Mouse (Mus musculus) liver, embryonic 12.5 days (tissue): ENCODE results near the gene Ghr. TPM values are rescaled to one million over a fixed set of nuclear protein-coding genes. Genes with fewer than 3 reads are reported as not detected.

Source experiments
- ATAC-seq: fragments of 200-750 bp; cut with Nextera tagmentation; 2 replicates; pipeline ENCODE4 v1.8.0; 2017; ENCODE audit warnings: moderate number of reproducible peaks, mild to moderate bottlenecking, moderate library complexity
- H3K27ac ChIP-seq: fragments of 300-500 bp; sonication (generic); 2 replicates; pipeline ENCODE4 v1.5.1; 2016; ENCODE audit warnings: mild to moderate bottlenecking
- H3K27me3 ChIP-seq: fragments of 300-500 bp; sonication (generic); replicated peaks from 2 replicates; pipeline ENCODE4 v1.6.1; 2016; ENCODE audit warnings: mild to moderate bottlenecking, moderate library complexity
- H3K36me3 ChIP-seq: fragments of 300-500 bp; sonication (generic); 2 replicates; pipeline ENCODE4 v1.6.1; 2016; ENCODE audit warnings: mild to moderate bottlenecking, moderate library complexity
- H3K4me1 ChIP-seq: fragments of 300-500 bp; sonication (generic); 2 replicates; pipeline ENCODE4 v1.6.1; 2016
- H3K4me2 ChIP-seq: fragments of 300-500 bp; sonication (generic); 2 replicates; pipeline ENCODE4 v1.6.1; 2016; ENCODE audit warnings: mild to moderate bottlenecking, moderate library complexity
- H3K4me3 ChIP-seq: fragments of 300-500 bp; sonication (generic); 2 replicates; pipeline ENCODE4 v1.5.1; 2016; ENCODE audit warnings: mild to moderate bottlenecking, moderate library complexity
- H3K9ac ChIP-seq: fragments of 300-500 bp; sonication (generic); 2 replicates; pipeline ENCODE4 v1.6.1; 2016; ENCODE audit warnings: mild to moderate bottlenecking, moderate library complexity
- H3K9me3 ChIP-seq: fragments of 300-500 bp; sonication (generic); replicated peaks from 2 replicates; pipeline ENCODE4 v1.6.1; 2016; ENCODE audit warnings: mild to moderate bottlenecking, moderate library complexity
- WGBS: fragments of 180-500 bp; shearing (Covaris S2); methylation state at CpG from one replicate; pipeline ENCODE4 v1.1.7; 2016; ENCODE audit not compliant: insufficient replicate concordance; 5-methylcytosine and 5-hydroxymethylcytosine counted together
- polyA plus RNA-seq: library from polyadenylated mRNA; unstranded; fragments of >200 nt; fragmentation: Nextera tagmentation; extraction: Ambion mirVana; gene quantifications from 2 replicates; pipeline ENCODE4 v1.2.1, GENCODE M21; 2016

The Ghr gene
- polyA plus RNA-seq, 1 experiment from 2014 or later, result 24.9 TPM

DNA sequence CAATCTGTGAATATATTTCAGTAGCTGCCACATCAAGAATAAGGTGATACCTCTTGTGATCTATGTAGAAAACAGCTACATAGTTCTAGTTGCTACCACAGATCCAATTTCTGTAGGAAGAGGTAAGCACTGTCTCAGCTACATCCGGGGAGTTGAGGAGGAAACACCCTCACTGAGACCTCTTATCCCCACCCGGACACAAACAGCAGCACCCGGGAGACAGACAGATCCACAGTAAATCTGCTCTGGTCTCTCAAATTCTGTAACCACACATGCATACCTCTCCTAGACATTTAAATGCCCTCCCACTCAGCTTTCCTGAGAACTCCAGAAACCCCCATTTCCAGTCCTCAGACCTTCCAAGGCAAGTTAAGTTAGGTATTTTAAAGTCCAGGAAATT is 2.0 kb downstream of the Ghr start:
- peak overlapping the region; percentile 60 for H3K4me3 ChIP-seq
- H3K9ac ChIP-seq, result peak overlapping the region; percentile 54; the same call in 1 of the 2 replicates
- H3K36me3 ChIP-seq, result no peaks in the 10 kb centered on the region
- peak overlapping the region; percentile 77 for H3K4me2 ChIP-seq
- WGBS, result 25% methylated on average over 3 of the region's 3 CpGs
- ATAC-seq, result no peak
- H3K4me1 ChIP-seq, result peaks cover 4% of the 10 kb centered on the region; the same call in 1 of the 2 replicates
- H3K27ac ChIP-seq, result no peak overlapping the region
- no peaks in the 10 kb centered on the region for H3K9me3 ChIP-seq
- peaks cover 17% of the 10 kb centered on the region for H3K27me3 ChIP-seq

DNA sequence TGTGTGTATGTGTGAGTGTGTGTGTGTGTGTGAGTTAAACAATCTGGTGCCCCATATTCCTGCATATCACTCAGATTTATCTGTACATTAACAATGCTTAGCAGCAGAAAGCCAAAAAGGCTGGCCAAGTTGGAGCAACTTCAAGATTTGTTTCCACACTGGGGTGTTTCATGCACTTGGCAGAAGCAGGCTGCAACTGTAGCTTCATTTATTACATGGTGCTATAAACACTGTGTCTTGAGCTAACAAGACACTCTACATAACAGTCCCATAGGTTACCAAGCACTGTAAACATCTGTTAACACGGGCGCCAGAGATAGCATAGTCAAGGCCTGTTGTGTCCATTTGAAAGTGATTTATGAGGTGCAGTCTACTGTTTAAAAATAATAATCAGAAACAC is 3.1 kb downstream of the Ghr start:
- Histone ChIP-seq H3K4me2 (peak overlapping the region; percentile 7; the same call in 1 of the 2 replicates), H3K36me3 (no peaks in the 10 kb centered on the region), H3K4me3 (no peak overlapping the region), H3K27ac (no peak overlapping the region), H3K27me3 (peaks cover 17% of the 10 kb centered on the region), H3K9me3 (no peaks in the 10 kb centered on the region), H3K9ac (no peak overlapping the region), H3K4me1 (peaks cover 4% of the 10 kb centered on the region; the same call in 1 of the 2 replicates)
- 66% methylated on average over 2 of the region's 2 CpGs for WGBS
- ATAC-seq, result no peak

GRCm38 (mm10) chr15:3578286-3578980 is 4.9 kb downstream of the Ghr start:
- H3K36me3 ChIP-seq, result no peaks in the 10 kb centered on the region
- peaks cover 17% of the 10 kb centered on the region for H3K27me3 ChIP-seq
- no peak overlapping the region for H3K9ac ChIP-seq
- H3K4me3 ChIP-seq, result no peak overlapping the region
- WGBS, result 62% methylated on average over 5 of the region's 5 CpGs
- H3K4me1 ChIP-seq, result peaks cover 4% of the 10 kb centered on the region; the same call in 1 of the 2 replicates
- no peak for ATAC-seq
- H3K27ac ChIP-seq, result no peak overlapping the region
- H3K9me3 ChIP-seq, result no peaks in the 10 kb centered on the region
- H3K4me2 ChIP-seq, result no peak overlapping the region

GRCm38 (mm10) chr15:3569178-3569903 is 14.0 kb downstream of the Ghr start:
- no peak for ATAC-seq
- H3K4me3 ChIP-seq, result no peak overlapping the region
- no peaks in the 10 kb centered on the region for H3K9me3 ChIP-seq
- no peak overlapping the region for H3K9ac ChIP-seq
- H3K4me1 ChIP-seq, result no peaks in the 10 kb centered on the region
- no peak overlapping the region for H3K27ac ChIP-seq
- no peaks in the 10 kb centered on the region for H3K27me3 ChIP-seq
- H3K36me3 ChIP-seq, result peaks cover 5% of the 10 kb centered on the region
- 77% methylated on average over 2 of the region's 2 CpGs for WGBS
- no peak overlapping the region for H3K4me2 ChIP-seq

DNA sequence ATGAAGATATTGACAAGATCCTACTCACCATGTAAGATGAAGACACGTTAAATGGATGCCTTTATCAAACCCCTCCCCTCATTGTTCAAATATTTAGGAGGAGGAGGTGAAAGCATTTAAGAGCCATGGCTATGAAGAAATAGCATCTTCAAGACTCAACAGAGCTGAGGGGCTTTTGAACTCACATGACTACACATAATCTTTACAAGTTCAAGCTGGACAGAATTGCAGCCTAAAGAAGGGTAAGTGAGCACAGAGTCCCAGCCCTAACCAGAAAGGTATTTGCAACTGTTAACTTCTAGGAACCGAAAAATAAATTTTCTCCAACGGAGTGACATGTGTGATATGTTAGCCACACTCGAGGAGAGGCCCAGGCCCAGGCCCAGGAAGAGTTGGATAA is 18.7 kb downstream of the Ghr start:
- H3K27me3 ChIP-seq, result no peaks in the 10 kb centered on the region
- H3K4me2 ChIP-seq, result no peak overlapping the region
- no peak for ATAC-seq
- H3K9me3 ChIP-seq, result no peaks in the 10 kb centered on the region
- no peak overlapping the region for H3K27ac ChIP-seq
- WGBS, result 62% methylated on average over 4 of the region's 4 CpGs
- no peaks in the 10 kb centered on the region for H3K4me1 ChIP-seq
- no peak overlapping the region for H3K4me3 ChIP-seq
- H3K36me3 ChIP-seq, result no peaks in the 10 kb centered on the region; the same call in 1 of the 2 replicates
- no peak overlapping the region for H3K9ac ChIP-seq

DNA sequence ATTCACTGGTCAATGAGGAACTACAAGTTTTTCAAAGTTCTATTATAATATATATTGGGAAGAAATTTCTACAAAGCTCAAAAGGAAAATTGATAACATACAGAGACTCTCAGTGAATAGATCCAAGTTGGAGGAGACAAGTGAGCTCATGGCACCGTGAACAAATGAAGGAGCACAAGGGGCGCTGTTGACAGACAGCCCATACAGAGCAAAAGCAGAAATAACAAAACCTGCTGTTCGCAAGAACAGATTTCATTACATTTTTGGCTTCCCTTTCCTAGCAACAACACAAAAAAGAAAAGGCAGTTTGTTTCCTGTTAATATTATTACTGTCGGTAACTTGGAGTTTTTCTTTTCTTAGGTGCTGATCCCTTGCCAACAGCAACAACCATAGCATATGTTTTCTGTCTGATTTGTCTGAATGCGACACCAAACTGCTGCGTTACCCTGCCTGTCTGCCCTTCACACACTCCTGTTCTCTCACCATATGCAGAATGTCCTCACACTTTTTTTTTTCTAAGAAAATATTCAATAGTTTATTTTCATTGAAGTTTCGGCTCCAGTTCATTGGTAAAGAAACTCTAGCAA is 19.3 kb downstream of the Ghr start:
- Histone ChIP-seq H3K4me3 (no peak overlapping the region), H3K27ac (no peak overlapping the region), H3K9ac (no peak overlapping the region), H3K4me1 (no peaks in the 10 kb centered on the region), H3K9me3 (no peaks in the 10 kb centered on the region), H3K27me3 (no peaks in the 10 kb centered on the region), H3K36me3 (no peaks in the 10 kb centered on the region; the same call in 1 of the 2 replicates), H3K4me2 (no peak overlapping the region)
- 70% methylated on average over 7 of the region's 7 CpGs for WGBS
- no peak for ATAC-seq

GRCm38 (mm10) chr15:3563473-3563872 is 19.8 kb downstream of the Ghr start:
- ATAC-seq, result no peak
- Histone ChIP-seq H3K27me3 (no peaks in the 10 kb centered on the region), H3K4me1 (no peaks in the 10 kb centered on the region), H3K9me3 (no peaks in the 10 kb centered on the region), H3K4me3 (no peak overlapping the region), H3K36me3 (no peaks in the 10 kb centered on the region; the same call in 1 of the 2 replicates), H3K27ac (no peak overlapping the region), H3K9ac (no peak overlapping the region), H3K4me2 (no peak overlapping the region)
- 87% methylated on average over 1 of the region's 1 CpGs for WGBS

DNA sequence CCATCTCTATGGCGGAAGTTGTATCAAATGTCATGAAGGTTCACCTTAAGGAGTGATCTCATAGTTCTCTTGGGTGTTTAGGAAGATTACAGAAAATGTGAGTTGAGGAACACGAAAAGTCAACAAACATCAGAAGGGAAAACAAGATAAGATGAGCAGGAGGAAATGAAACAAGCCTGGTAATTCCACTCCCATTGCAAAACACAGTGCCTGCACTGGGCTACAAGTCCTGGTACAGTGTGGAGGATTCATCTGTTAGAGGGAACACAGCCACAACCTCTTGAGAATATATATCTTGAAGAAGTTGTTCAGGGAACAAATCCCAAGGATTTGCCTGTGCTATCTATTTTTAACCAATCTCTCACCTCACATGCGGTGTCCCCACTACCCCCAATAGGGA is 24.8 kb downstream of the Ghr start:
- Histone ChIP-seq H3K36me3 (no peaks in the 10 kb centered on the region; the same call in 1 of the 2 replicates), H3K4me1 (no peaks in the 10 kb centered on the region), H3K4me2 (no peak overlapping the region), H3K9me3 (no peaks in the 10 kb centered on the region), H3K27ac (no peak overlapping the region), H3K4me3 (no peak overlapping the region), H3K27me3 (no peaks in the 10 kb centered on the region), H3K9ac (no peak overlapping the region)
- no peak for ATAC-seq
- WGBS, result 50% methylated on average over 3 of the region's 3 CpGs

DNA sequence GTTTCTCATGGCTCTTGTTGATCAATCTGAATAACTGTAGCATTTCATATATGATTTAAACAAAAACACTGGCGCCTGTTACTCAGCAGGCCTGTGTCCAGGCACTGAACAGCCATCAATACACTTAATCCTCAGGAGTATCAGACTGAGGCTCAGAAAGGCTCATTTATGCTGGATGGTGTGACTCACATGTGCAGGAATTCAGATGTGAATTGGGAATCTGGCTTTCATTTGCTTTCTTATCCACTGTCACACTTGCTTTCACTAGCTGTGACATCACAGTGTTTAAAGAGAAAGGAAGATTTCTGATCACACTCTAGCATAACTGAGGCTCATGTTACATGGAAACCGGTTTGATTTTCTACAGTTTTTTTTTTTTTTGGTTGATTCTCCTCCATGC is 39.0 kb downstream of the Ghr start:
- Histone ChIP-seq H3K27me3 (no peaks in the 10 kb centered on the region), H3K27ac (no peak overlapping the region), H3K36me3 (peaks cover 6% of the 10 kb centered on the region), H3K9ac (no peak overlapping the region), H3K4me2 (no peak overlapping the region), H3K9me3 (no peaks in the 10 kb centered on the region), H3K4me1 (no peaks in the 10 kb centered on the region), H3K4me3 (no peak overlapping the region)
- 58% methylated on average over 2 of the region's 2 CpGs for WGBS
- no peak for ATAC-seq

- H3K9me3 ChIP-seq, result no peaks in the 10 kb centered on the region
- no peak overlapping the region for H3K27ac ChIP-seq
- no peak overlapping the region for H3K9ac ChIP-seq
- no peak overlapping the region for H3K4me2 ChIP-seq
- no peak overlapping the region for H3K4me3 ChIP-seq
- H3K27me3 ChIP-seq, result no peaks in the 10 kb centered on the region
- no peak for ATAC-seq
- no peaks in the 10 kb centered on the region for H3K4me1 ChIP-seq
- 71% methylated on average over 3 of the region's 3 CpGs for WGBS
- H3K36me3 ChIP-seq, result no peaks in the 10 kb centered on the region
These were observed 46.9 kb downstream of the Ghr start for GRCm38 (mm10) chr15:3536309-3536900.

- H3K4me3 ChIP-seq, result no peak overlapping the region
- no peaks in the 10 kb centered on the region for H3K36me3 ChIP-seq
- H3K4me1 ChIP-seq, result 0 out of 2 replicates have a peak, but pooled peaks cover 3% of the 10 kb centered on the region
- H3K27ac ChIP-seq, result no peak overlapping the region
- no peak overlapping the region for H3K9ac ChIP-seq
- no peak for ATAC-seq
- no peaks in the 10 kb centered on the region for H3K9me3 ChIP-seq
- no peak overlapping the region for H3K4me2 ChIP-seq
- no peaks in the 10 kb centered on the region for H3K27me3 ChIP-seq
- WGBS, result 63% methylated on average over 1 of the region's 1 CpGs
These were observed 69.3 kb downstream of the Ghr start for GRCm38 (mm10) chr15:3514027-3514426.

GRCm38 (mm10) chr15:3512380-3512779 is 70.9 kb downstream of the Ghr start:
- H3K9ac ChIP-seq, result no peak overlapping the region
- H3K4me2 ChIP-seq, result no peak overlapping the region
- H3K9me3 ChIP-seq, result no peaks in the 10 kb centered on the region
- 53% methylated on average over 1 of the region's 1 CpGs for WGBS
- ATAC-seq, result no peak
- no peaks in the 10 kb centered on the region for H3K27me3 ChIP-seq
- no peaks in the 10 kb centered on the region for H3K36me3 ChIP-seq
- H3K4me1 ChIP-seq, result 0 out of 2 replicates have a peak, but pooled peaks cover 3% of the 10 kb centered on the region
- no peak overlapping the region for H3K27ac ChIP-seq
- H3K4me3 ChIP-seq, result no peak overlapping the region
